Mouse (Mus musculus) monocyte, adult 5-6 weeks (primary cell): Measurements from ENCODE around the gene Syngr2. TPM values are rescaled to one million over a fixed set of nuclear protein-coding genes. Genes with fewer than 3 reads are reported as not detected.

Source experiments
- ATAC-seq: fragments of 153-309, 156-312 bp; replicated peaks from 2 replicates; pipeline ENCODE4 v1.8.0; 2017; ENCODE audit warnings: mild to moderate bottlenecking; ENCODE audit not compliant: low TSS enrichment, insufficient number of reproducible peaks, severe bottlenecking, poor library complexity, low FRiP score
- total RNA-seq: library from RNA; stranded (forward); fragments of 200-1000, 200-491, 200-594 nt; gene quantifications from 3 replicates; pipeline ENCODE4 v1.2.3, GENCODE M21; 2017

Gene Syngr2
- 134 to 139 TPM (median 137 TPM) in 3 replicates for total RNA-seq

- peak; percentile 36 for ATAC-seq
Observed at GRCm38 (mm10) chr11:117809407-117810311, at the start of gene Syngr2, which contains the start of gene Gm20708. Gene Syngr2, plus strand, starts transcription at chr11:117809668. Gene Gm20708, plus strand, starts transcription at chr11:117809668.

GRCm38 (mm10) chr11:117760374-117761119 lies 48.9 kb upstream of the Syngr2 start:
- ATAC-seq = no peak

- ATAC-seq = no peak
Observed at GRCm38 (mm10) chr11:117761801-117762200, 47.7 kb upstream of the Syngr2 start.

GRCm38 (mm10) chr11:117762246-117762645 lies 47.2 kb upstream of the Syngr2 start:
- ATAC-seq = no peak

- ATAC-seq = no peak
Observed at GRCm38 (mm10) chr11:117764319-117764718, 45.1 kb upstream of the Syngr2 start.

- ATAC-seq = no peak
Observed at GRCm38 (mm10) chr11:117765361-117765760, 44.1 kb upstream of the Syngr2 start.

- no peak for ATAC-seq
Observed at GRCm38 (mm10) chr11:117766275-117766674, 43.2 kb upstream of the Syngr2 start.

GRCm38 (mm10) chr11:117768725-117769682 lies 40.5 kb upstream of the Syngr2 start:
- ATAC-seq = 0 out of 2 replicates have a peak, but pooled peaks have one; percentile 7

GRCm38 (mm10) chr11:117769683-117770047 lies 39.8 kb upstream of the Syngr2 start:
- ATAC-seq = no peak

GRCm38 (mm10) chr11:117770407-117770806 lies 39.1 kb upstream of the Syngr2 start:
- no peak for ATAC-seq

- ATAC-seq = no peak
Observed at GRCm38 (mm10) chr11:117772352-117772751, 37.1 kb upstream of the Syngr2 start.

GRCm38 (mm10) chr11:117774925-117775324 lies 34.5 kb upstream of the Syngr2 start:
- no peak for ATAC-seq

GRCm38 (mm10) chr11:117775540-117775939 lies 33.9 kb upstream of the Syngr2 start:
- ATAC-seq = no peak

GRCm38 (mm10) chr11:117776085-117776792 lies 33.2 kb upstream of the Syngr2 start:
- no peak for ATAC-seq

- no peak for ATAC-seq
Observed at GRCm38 (mm10) chr11:117777111-117777510, 32.4 kb upstream of the Syngr2 start.

GRCm38 (mm10) chr11:117778031-117778430 lies 31.4 kb upstream of the Syngr2 start:
- no peak for ATAC-seq

- peak; percentile 0; the same call in 1 of the 2 replicates for ATAC-seq
Observed at GRCm38 (mm10) chr11:117778851-117779433, 30.5 kb upstream of the Syngr2 start.
